Mouse (Mus musculus) thymus, adult 2 months (tissue): ENCODE data around the gene Ewsr1.

ENCODE experiments used
- CTCF ChIP-seq: fragments of 200-500 bp; IDR thresholded peaks from 2 replicates; pipeline ENCODE4 v1.5.1; 2012; ENCODE audit warnings: mild to moderate bottlenecking, control low read depth, low read length, moderate library complexity, borderline replicate concordance; ENCODE audit not compliant: control insufficient read depth, poor library complexity, insufficient read depth; ENCODE audit errors: extremely low read depth
- POLR2A ChIP-seq: fragments of 200-500 bp; IDR thresholded peaks from 2 replicates; pipeline ENCODE4 v1.6.1; 2012; ENCODE audit warnings: mild to moderate bottlenecking, low read length, control low read depth, moderate library complexity; ENCODE audit not compliant: control insufficient read depth, poor library complexity, insufficient read depth; ENCODE audit errors: extremely low read depth

DNA sequence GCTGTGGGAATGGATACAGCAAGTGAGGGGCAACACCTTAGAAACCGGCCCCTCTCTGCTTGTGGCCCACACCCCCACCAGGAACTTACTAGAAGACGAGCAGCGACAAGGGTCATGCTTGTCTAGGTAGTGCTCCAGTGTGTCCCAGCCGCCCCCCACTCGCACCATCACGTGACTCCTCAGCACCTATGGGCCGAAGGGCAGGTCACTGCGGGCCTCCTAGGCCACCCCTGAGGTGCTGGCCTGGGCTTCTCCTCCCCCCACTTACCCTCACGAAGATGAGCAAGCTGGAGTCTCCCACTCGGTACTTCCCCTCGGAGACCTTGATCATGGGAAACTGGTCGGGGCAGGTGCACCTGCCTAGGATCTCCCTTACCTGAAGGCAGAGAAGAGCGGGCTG, 36.7 kb downstream of the Ewsr1 start:
- TF ChIP-seq CTCF (no peak), POLR2A (no peak)
